ENCODE assay signal across 23 mouse cellular contexts in genomic region chr2:85073751-85074150, GRCm38 (mm10). TPM values are rescaled to one million over a fixed set of nuclear protein-coding genes. Genes with fewer than 3 reads are reported as not detected.
DNase-seq lines count a peak whose midpoint lies in the region; ATAC-seq and TF ChIP-seq lines count a peak whose summit lies in the region.
"Had no signal": no experiment of that assay in that cellular context is flagged by ENCODE, and none has a peak within 500 bp of the region (broad histone marks: within the 10 kb centered on the region; RNA-seq: fewer than 3 reads in every experiment).

No protein-coding gene starts in this region.

- no peak overlapping the region for H3K4me2 ChIP-seq in lung, postnatal 0 days (replicated peaks; ENCODE audit: low read depth, low read length)
- H3K4me2 ChIP-seq in neural tube, embryonic 11.5 days (ENCODE audit: low read depth), result no peak overlapping the region
- H3K4me2 ChIP-seq in kidney, embryonic 14.5 days (replicated peaks; ENCODE audit: low read depth, low read length), result no peak overlapping the region
- H3K4me2 ChIP-seq: embryonic facial prominence, embryonic 13.5 days; embryonic facial prominence, embryonic 15.5 days; forebrain, embryonic 12.5 days had no signal

- peak; percentile 84 for DNase-seq in lung, postnatal 0 days (ENCODE audit: low spot score)
- DNase-seq in lung, postnatal 14 days, result no peak
- peak; percentile 4 for DNase-seq in neural tube, embryonic 11.5 days (ENCODE audit: low spot score)
- no peak for DNase-seq in neural tube, embryonic 10.5 days (ENCODE audit: extremely low spot score, low spot score)
- DNase-seq in lung, postnatal 36 days, result peak; percentile 52
- DNase-seq in cerebellum, postnatal 4 days (ENCODE audit: low spot score in 2 of 2), result no peak
- DNase-seq: adrenal gland, adult 8-10 months; adrenal gland, postnatal 14 days; adrenal gland, postnatal 36 days; cerebellum, adult 11-12 months; cerebellum, adult 2 months; cerebellum, adult 9-10 months; cerebellum, postnatal 10 days; cerebellum, postnatal 25 days; embryo, embryonic 11 days had no signal

- H3K9me3 ChIP-seq in lung, postnatal 0 days (ENCODE audit: low read length), result no peaks in the 10 kb centered on the region
- H3K9me3 ChIP-seq in neural tube, embryonic 11.5 days (ENCODE audit: control insufficient read depth, low read length), result no peaks in the 10 kb centered on the region
- no peaks in the 10 kb centered on the region for H3K9me3 ChIP-seq in kidney, embryonic 14.5 days (ENCODE audit: control insufficient read depth, low read length)
- H3K9me3 ChIP-seq: embryonic facial prominence, embryonic 13.5 days; embryonic facial prominence, embryonic 15.5 days; forebrain, embryonic 10.5 days; forebrain, embryonic 12.5 days had no signal

- H3K36me3 ChIP-seq in lung, postnatal 0 days (ENCODE audit: insufficient read depth, low read length), result peaks cover 17% of the 10 kb centered on the region
- H3K36me3 ChIP-seq in neural tube, embryonic 11.5 days (ENCODE audit: control insufficient read depth, insufficient read depth, low read length), result peaks cover 3% of the 10 kb centered on the region; the same call in 1 of the 2 replicates
- peaks cover 22% of the 10 kb centered on the region; the same call in 1 of the 2 replicates for H3K36me3 ChIP-seq in kidney, embryonic 14.5 days (ENCODE audit: control insufficient read depth, insufficient read depth, low read length)

- H3K27ac ChIP-seq in lung, postnatal 0 days (ENCODE audit: low read length), result no peak overlapping the region
- no peak overlapping the region for H3K27ac ChIP-seq in neural tube, embryonic 11.5 days (ENCODE audit: low read depth, low read length)
- no peak overlapping the region for H3K27ac ChIP-seq in kidney, embryonic 14.5 days (ENCODE audit: low read depth, low read length)
- H3K27ac ChIP-seq: embryonic facial prominence, embryonic 13.5 days; embryonic facial prominence, embryonic 15.5 days; forebrain, embryonic 10.5 days; forebrain, embryonic 12.5 days had no signal

- TF ChIP-seq EP300 in lung, postnatal 0 days (IDR thresholded peaks at IDR 0.05), result peak; percentile 84

- ATAC-seq in lung, postnatal 0 days, result peak; percentile 88
- no peak for ATAC-seq in neural tube, embryonic 11.5 days (ENCODE audit: insufficient read depth, low FRiP score, low TSS enrichment)
- ATAC-seq in kidney, embryonic 14.5 days (ENCODE audit: low FRiP score, low TSS enrichment), result no peak
- ATAC-seq: forebrain, embryonic 14.5 days; forebrain, embryonic 16.5 days had no signal

- TF ChIP-seq CTCF in lung, postnatal 0 days (IDR thresholded peaks at IDR 0.05), result no peak

- no peaks in the 10 kb centered on the region for H3K4me1 ChIP-seq in lung, postnatal 0 days (ENCODE audit: insufficient read depth, low read depth, low read length)
- no peaks in the 10 kb centered on the region for H3K4me1 ChIP-seq in neural tube, embryonic 11.5 days (ENCODE audit: control insufficient read depth, insufficient read depth, low read length)
- H3K4me1 ChIP-seq in kidney, embryonic 14.5 days (ENCODE audit: control insufficient read depth, insufficient read depth, low read length), result no peaks in the 10 kb centered on the region
- H3K4me1 ChIP-seq: embryonic facial prominence, embryonic 15.5 days; forebrain, embryonic 10.5 days; forebrain, embryonic 12.5 days had no signal

- WGBS in lung, postnatal 0 days, result 56% methylated on average over 5 of the region's 5 CpGs
- WGBS in neural tube, embryonic 11.5 days, result 87% methylated on average over 5 of the region's 5 CpGs
- WGBS in kidney, embryonic 14.5 days, result 89% methylated on average over 5 of the region's 5 CpGs

- H3K9ac ChIP-seq in lung, postnatal 0 days (replicated peaks; ENCODE audit: low read depth), result no peak overlapping the region
- H3K9ac ChIP-seq in neural tube, embryonic 11.5 days (ENCODE audit: low read length), result no peak overlapping the region
- no peak overlapping the region for H3K9ac ChIP-seq in kidney, embryonic 14.5 days (ENCODE audit: low read depth, low read length)
- H3K9ac ChIP-seq: embryonic facial prominence, embryonic 13.5 days; embryonic facial prominence, embryonic 15.5 days; forebrain, embryonic 12.5 days had no signal

- no peaks in the 10 kb centered on the region for H3K27me3 ChIP-seq in lung, postnatal 0 days (replicated peaks; ENCODE audit: insufficient read depth, low read length)
- H3K27me3 ChIP-seq in neural tube, embryonic 11.5 days (ENCODE audit: control insufficient read depth, insufficient read depth, low read length), result no peaks in the 10 kb centered on the region
- no peaks in the 10 kb centered on the region for H3K27me3 ChIP-seq in kidney, embryonic 14.5 days (ENCODE audit: control insufficient read depth, insufficient read depth, low read length)
- H3K27me3 ChIP-seq: embryonic facial prominence, embryonic 13.5 days; embryonic facial prominence, embryonic 15.5 days; forebrain, embryonic 12.5 days had no signal

- H3K4me3 ChIP-seq in lung, postnatal 0 days (ENCODE audit: low read depth, low read length), result no peak overlapping the region
- H3K4me3 ChIP-seq in neural tube, embryonic 11.5 days (ENCODE audit: low read depth, low read length), result no peak overlapping the region
- no peak overlapping the region for H3K4me3 ChIP-seq in kidney, embryonic 14.5 days (ENCODE audit: low read length)
- H3K4me3 ChIP-seq: embryonic facial prominence, embryonic 13.5 days; embryonic facial prominence, embryonic 15.5 days; erythroblast, embryonic 14.5 days; forebrain, embryonic 10.5 days; forebrain, embryonic 12.5 days had no signal

RNA-seq across cellular contexts. Expression of gene Tnks1bp1, which starts 25.9 kb away (rescaled TPM):
- 40.3 and 40.7 TPM in 2 replicates for polyA plus RNA-seq in lung, postnatal 0 days (2015; fragmentation: Nextera tagmentation; extraction: Ambion mirVana)
- polyA plus RNA-seq in neural tube, embryonic 11.5 days (2014; fragmentation: Nextera tagmentation; extraction: Ambion mirVana), result 5.8 and 7.9 TPM in 2 replicates
- polyA plus RNA-seq in kidney, embryonic 14.5 days (2014; fragmentation: Nextera tagmentation; extraction: Ambion mirVana), result 8.1 and 10.1 TPM in 2 replicates

RNA-seq across cellular contexts. Expression of gene P2rx3, which starts 36.5 kb away (rescaled TPM):
- polyA plus RNA-seq in lung, postnatal 0 days (2015; fragmentation: Nextera tagmentation; extraction: Ambion mirVana), result 0.07 and 0.08 TPM in 2 replicates
- polyA plus RNA-seq in neural tube, embryonic 11.5 days (2014; fragmentation: Nextera tagmentation; extraction: Ambion mirVana), result 10.9 and 15.7 TPM in 2 replicates
- 0.53 and 0.86 TPM in 2 replicates for polyA plus RNA-seq in kidney, embryonic 14.5 days (2014; fragmentation: Nextera tagmentation; extraction: Ambion mirVana)
- polyA plus RNA-seq: erythroblast, embryonic 14.5 days had no signal

RNA-seq across cellular contexts. Expression of gene Ssrp1, which starts 36.7 kb away (rescaled TPM):
- 81.8 and 87.3 TPM in 2 replicates for polyA plus RNA-seq in lung, postnatal 0 days (2015; fragmentation: Nextera tagmentation; extraction: Ambion mirVana)
- 346 and 359 TPM in 2 replicates for polyA plus RNA-seq in neural tube, embryonic 11.5 days (2014; fragmentation: Nextera tagmentation; extraction: Ambion mirVana)
- 260 and 334 TPM in 2 replicates for polyA plus RNA-seq in kidney, embryonic 14.5 days (2014; fragmentation: Nextera tagmentation; extraction: Ambion mirVana)

Comparison
In these comparisons a context has a peak if more than half of its experiments do, and no peak if none do; other contexts are left out.
1. DNase-seq: peak in lung, postnatal 0 days (single experiment), neural tube, embryonic 11.5 days (single experiment) and lung, postnatal 36 days (single experiment); none in lung, postnatal 14 days (single experiment), neural tube, embryonic 10.5 days (single experiment) and cerebellum, postnatal 4 days (0 of 2).